Mouse (Mus musculus) bone marrow, adult 2 months (tissue): ENCODE results near the gene Cpa2.

ENCODE experiments used
- CTCF ChIP-seq: fragments of 200-500 bp; IDR thresholded peaks from 2 replicates; pipeline ENCODE4 v1.5.1; 2011; ENCODE audit warnings: low read length, control low read depth; ENCODE audit not compliant: control insufficient read depth, insufficient read depth
- POLR2A ChIP-seq: fragments of 200-500 bp; IDR thresholded peaks from 2 replicates; pipeline ENCODE4 v1.6.1; 2011; ENCODE audit warnings: low read depth, mild to moderate bottlenecking, control low read depth, low read length, borderline replicate concordance; ENCODE audit not compliant: control insufficient read depth

DNA sequence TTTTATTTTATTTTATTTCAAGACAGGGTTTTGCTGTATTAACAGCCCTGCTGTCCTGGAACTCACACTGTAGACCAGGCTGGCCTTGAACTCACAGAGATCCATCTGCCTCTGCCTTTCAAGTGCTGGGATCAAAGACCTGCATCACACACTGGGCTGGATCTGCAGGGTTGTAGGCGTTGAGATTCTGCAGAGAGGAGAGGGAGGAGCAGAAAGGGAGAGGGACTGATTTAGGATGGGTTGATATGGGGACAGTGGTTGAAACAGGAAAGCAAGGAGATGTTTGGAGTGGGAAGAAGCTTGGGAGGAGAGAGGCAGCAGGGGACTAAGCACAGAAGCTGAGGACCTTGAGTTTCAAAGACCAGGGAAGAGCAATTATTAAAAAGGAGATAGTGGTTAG lies 18.3 kb downstream of the Cpa2 start:
- TF ChIP-seq CTCF (no peak), POLR2A (no peak)
